Mouse (Mus musculus) cerebral cortex, adult 2 months (tissue): ENCODE results near the gene Vcpkmt.

Experiments used
- WGBS: fragments of 180-500 bp; shearing (Covaris S2); methylation state at CpG from one replicate; pipeline ENCODE4 v1.1.7; 2018; 5-methylcytosine and 5-hydroxymethylcytosine counted together

Gene Vcpkmt

DNA sequence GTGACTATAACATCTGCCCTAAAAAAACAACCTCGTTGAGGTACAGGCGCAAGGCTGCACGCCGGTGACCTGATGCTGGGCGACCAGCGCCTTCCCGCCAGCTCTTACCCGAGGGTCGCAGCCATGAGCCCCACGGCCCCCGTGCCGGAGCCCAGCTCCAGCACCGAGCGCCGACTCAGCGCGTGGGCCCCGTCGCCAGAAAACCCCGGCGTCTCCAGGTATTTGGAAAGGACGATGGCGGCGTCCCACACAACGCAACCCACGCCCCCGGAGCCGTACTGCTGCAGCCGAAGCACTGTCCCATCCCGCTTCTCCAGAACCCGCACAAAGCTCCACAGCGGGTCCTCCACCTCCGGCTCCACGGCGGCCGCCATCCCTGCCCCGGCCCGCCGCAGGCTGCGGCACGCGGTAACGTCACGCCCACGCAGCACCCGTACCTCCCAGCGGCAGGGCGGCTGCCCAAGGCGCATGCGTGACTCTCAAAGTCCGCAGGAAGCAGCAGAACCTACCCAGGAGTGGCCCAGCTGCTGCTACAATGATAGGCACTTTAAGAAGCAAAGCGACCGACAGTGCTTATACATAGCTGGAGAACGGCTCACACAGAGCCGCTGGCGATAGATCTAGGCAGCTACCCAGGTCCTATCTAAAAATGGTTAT, at the start of gene Vcpkmt:
Gene Vcpkmt, minus strand, starts transcription at position 416 of the 657 bp plus-strand sequence.
- under 1% methylated on average over 56 of the region's 56 CpGs for WGBS

- WGBS: 93% methylated on average over 5 of the region's 5 CpGs
These were observed 35.8 kb upstream of the Vcpkmt start for GRCm38 (mm10) chr12:69618590-69618989.

GRCm38 (mm10) chr12:69604367-69604766, 21.5 kb upstream of the Vcpkmt start:
- 95% methylated on average over 2 of the region's 2 CpGs for WGBS

- WGBS: 76% methylated on average over 4 of the region's 4 CpGs
These were observed 14.6 kb upstream of the Vcpkmt start for GRCm38 (mm10) chr12:69597446-69597845.

DNA sequence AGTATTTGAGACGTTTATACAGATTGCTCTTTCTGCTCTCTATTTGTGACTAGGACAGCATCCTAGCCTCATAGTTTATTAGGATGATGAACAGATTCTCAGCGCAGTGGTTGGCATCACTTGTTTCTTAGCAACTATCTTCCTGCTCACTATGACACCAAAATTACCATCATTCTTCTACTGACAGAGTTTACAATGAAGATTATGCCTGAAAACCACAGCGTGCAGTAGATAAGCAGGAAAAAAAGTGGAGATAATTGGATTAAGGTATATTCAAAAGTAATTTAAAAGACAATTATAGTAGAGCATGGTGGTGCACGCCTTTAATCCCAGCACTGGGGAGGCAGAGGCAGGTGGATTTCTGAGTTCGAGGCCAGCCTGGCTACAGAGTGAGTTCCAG, 10.3 kb upstream of the Vcpkmt start:
- 88% methylated on average over 5 of the region's 5 CpGs for WGBS

GRCm38 (mm10) chr12:69583270-69583629, 422 bp upstream of the Vcpkmt start:
- 24% methylated on average over 5 of the region's 5 CpGs for WGBS

DNA sequence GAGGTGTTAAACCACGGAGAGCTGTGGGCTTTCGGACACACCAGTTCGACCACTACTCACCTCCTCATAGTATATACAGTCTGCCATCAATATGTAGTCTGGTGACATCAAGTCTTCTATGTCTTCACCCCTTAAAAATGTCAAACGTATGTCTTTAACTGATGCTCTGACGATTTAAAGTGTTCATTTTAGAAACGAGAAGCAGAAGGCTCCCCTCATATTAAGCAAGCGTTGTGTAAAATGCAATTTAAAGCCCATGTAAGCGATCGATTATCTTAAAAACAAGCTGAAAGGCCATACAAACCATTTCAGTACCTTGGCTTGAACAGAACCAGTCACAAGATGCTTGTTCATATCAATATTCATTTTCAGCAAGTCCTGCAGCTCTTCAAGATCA, 614 bp downstream of the Vcpkmt start:
- 16% methylated on average over 9 of the region's 9 CpGs for WGBS

- WGBS: 85% methylated on average over 5 of the region's 5 CpGs
These were observed 3.2 kb downstream of the Vcpkmt start for GRCm38 (mm10) chr12:69579623-69580022.

DNA sequence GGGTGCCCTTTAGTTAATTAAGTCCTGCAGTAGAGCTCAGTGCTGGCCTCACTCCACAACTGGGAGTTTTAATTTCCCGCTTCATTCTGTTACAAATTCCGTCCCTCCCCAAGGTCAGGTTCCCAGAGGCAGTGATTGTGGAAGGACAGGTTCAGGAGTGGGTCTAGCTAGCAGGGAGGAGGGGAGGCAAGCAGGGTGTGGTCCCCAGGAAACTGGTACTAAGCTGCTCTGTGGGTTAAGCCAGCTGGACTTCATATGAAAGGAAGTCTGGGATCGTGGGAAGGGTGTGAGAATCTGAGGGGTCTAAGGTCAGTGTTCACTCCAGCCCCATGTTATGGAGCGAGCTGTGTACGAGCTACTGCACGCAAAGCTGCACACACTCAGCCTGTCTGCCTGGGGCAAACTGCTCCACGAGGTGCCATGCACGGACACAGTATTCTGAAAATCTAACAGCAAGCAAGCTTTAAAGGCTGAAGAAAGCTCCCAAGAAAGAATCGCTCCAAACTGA, 6.7 kb downstream of the Vcpkmt start:
- WGBS: 75% methylated on average over 9 of the region's 9 CpGs

- WGBS: 16% methylated on average over 17 of the region's 17 CpGs
These were observed 8.6 kb downstream of the Vcpkmt start for GRCm38 (mm10) chr12:69573916-69574881.

GRCm38 (mm10) chr12:69573271-69573670, 9.6 kb downstream of the Vcpkmt start:
- WGBS: 93% methylated on average over 8 of the region's 8 CpGs

GRCm38 (mm10) chr12:69569926-69570325, 12.9 kb downstream of the Vcpkmt start:
- WGBS: 91% methylated on average over 3 of the region's 3 CpGs

DNA sequence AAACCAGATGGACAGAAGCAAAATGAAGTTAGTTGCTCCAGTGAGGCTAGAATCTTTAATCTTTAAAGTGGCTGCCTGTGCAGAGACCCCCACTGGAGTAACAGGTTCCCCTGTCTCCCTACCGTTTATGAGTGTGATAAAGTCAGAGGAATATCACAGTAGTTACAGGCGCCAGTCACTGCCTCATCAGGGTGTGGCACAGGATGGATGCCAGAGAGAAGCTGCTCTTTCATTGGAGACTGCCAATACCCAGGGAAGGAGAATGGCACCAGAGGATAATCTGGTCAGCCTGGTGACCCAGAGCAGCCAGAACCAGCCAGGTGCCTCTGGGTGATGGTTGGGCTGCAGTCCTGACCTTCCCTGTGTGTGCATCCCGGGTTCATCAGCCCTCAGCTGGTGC, 14.6 kb downstream of the Vcpkmt start:
- 92% methylated on average over 3 of the region's 3 CpGs for WGBS

GRCm38 (mm10) chr12:69561006-69561405, 21.8 kb downstream of the Vcpkmt start:
- 93% methylated on average over 6 of the region's 6 CpGs for WGBS

- 76% methylated on average over 6 of the region's 6 CpGs for WGBS
These were observed 26.5 kb downstream of the Vcpkmt start for GRCm38 (mm10) chr12:69556221-69556861.

DNA sequence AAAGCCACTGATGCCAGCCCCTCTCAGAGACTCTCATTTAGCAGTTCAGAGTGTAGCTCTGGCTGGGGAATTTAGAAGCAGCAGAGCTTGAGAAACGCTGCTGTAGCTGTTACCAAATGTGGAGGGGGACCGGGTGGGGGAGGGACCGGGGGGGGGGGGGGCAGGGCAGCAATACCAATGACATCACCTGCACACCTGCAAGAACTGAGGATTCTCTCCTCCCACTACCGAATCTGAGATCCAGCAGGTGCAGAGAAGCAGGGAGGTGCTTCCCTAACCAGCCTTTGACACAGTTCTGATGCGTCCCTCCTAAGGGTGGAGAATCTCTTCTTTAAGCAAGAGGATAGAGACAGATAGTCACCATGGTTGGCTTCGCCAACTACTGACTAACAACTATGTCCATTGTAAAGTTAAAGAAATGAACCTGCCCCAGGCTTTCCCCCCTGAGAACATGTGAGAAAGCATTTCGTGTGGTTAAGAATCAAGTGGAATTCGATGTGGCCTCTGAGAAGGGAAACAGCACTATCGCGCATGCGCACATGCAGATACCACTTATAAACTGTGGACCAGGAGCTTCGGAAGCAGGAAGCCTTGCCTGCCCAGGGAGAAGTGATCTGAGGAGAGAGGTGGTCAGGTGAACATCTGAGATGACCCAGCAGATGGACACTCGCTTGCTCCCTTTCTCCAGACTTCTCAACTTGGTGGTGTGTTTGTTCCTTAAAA, 37.2 kb downstream of the Vcpkmt start:
- WGBS: 85% methylated on average over 13 of the region's 13 CpGs

GRCm38 (mm10) chr12:69544994-69545393, 37.8 kb downstream of the Vcpkmt start:
- 95% methylated on average over 6 of the region's 6 CpGs for WGBS

- whole genome bisulfite sequencing: 85% methylated on average over 2 of the region's 2 CpGs
These were observed 38.3 kb downstream of the Vcpkmt start for GRCm38 (mm10) chr12:69544562-69544961.

DNA sequence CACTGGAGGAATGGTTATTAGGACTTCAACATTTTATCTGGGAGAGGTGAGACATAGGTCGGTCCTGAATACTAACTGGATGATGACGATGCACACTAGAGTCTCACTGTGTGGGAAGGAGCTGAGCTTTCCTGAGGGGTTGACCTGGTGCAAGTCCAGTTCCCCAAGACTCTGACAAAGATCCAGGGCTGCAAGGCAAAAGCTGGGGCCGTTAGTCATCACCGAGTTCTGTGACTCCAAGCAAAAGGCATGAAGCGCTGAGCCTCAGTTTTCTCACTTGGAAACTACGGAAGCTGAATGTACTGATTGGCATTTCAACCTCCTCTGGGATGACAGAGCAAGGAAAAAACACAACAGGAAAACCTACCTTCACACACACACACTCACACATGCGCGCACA, 40.5 kb downstream of the Vcpkmt start:
- 96% methylated on average over 8 of the region's 8 CpGs for WGBS

GRCm38 (mm10) chr12:69541663-69542062, 41.2 kb downstream of the Vcpkmt start:
- WGBS: 76% methylated on average over 8 of the region's 8 CpGs

GRCm38 (mm10) chr12:69539353-69539752, 43.5 kb downstream of the Vcpkmt start:
- 37% methylated on average over 7 of the region's 7 CpGs for WGBS
